Mouse (Mus musculus): ENCODE data around the gene Pcx. TPM values are rescaled to one million over a fixed set of nuclear protein-coding genes. Genes with fewer than 3 reads are reported as not detected.

Gene Pcx
- polyA plus RNA-seq (2012), result 4.9 and 5.5 TPM in 2 replicates

DNA sequence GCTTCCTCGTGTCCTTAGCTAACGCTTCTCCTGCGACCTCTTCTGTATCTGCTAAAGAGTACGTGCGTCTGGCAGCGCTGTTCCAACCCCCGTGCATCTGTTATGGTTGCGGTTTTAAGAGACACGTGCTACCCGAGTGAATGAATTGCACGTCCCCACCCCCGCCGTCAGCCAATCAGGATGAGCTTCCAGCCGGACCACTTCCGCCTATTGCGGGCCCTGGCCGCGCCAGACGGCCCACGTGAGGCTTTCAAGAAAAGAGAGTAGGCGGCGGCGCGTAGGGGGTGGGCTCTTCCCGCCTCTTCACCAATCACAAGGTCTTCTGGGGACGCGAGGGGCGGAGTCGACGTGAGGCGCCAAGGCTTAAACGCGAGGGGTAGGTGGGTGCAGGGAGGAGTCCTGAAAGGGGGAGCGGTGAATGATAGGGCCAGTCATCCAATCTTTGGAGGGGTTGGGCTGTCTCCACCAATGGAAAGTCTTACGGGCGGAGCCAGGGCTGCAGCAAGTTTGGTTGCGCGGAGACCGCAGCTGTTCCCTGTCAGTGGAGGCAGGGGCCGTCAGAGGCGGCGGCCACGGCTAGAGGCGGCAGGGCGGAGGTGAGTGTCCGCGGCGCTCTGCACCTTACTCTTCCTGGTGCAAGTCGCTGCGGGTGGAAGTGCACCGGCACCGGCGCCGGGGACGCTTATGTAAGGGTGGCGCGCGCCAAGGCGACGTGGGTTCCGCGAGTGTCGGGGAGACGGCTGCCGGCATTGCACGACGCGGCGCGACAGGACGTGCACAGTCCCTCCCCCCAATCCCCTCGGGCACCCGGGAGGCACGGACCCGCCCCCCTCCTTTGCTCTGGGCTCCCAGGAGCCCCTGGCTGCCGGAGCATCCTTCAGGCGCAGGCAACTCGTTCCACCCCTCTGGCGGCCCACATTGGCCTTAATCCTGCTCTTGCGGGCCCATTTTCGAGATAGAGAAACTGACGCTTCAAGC is at the start of gene Pcx:
Gene Pcx (plus strand): TSS at position 487 of the 978 bp plus-strand sequence.

DNA sequence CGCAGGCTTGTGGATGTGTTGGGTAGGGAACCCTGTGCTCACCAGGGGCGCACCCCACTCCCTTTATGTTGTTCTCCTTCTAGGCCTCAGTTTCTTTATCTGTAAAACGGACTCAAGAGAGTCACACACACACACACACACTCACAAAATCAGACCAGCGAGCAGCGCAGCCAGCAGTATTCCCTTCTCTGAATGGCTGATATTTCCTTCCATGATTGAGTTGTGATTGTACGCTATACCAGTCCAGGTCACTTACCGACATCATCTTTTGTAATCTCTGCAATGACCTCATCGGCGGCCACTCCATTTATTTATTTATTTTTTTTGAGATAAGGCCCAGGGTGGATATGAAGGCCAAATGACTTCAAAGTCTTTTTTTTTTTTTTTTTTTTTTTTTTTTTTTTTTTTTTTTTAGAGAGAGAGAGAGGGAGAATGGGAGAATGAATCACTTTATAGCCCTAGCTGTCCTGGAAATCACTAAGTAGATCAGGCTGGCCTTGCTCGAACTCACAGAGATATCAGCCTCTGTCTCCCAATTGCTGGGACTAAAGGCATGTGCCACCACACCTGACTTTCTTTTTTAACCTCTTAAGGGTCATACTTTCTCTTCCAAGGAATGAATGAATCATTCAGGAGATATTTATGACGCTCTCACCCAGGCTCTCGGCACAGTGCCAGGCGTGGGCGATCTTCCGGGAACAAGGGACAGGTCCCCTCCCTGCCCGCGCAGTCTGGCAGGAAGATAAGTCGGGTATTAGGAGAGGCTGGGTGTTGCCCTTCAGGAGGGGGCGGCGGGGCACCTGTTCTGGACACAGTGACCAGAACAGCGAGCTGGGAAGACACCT is 32.7 kb upstream of the Pcx start, which contains the start of gene Syt12:
Gene Syt12 (minus strand): TSS at position 103 of the 845 bp plus-strand sequence.

DNA sequence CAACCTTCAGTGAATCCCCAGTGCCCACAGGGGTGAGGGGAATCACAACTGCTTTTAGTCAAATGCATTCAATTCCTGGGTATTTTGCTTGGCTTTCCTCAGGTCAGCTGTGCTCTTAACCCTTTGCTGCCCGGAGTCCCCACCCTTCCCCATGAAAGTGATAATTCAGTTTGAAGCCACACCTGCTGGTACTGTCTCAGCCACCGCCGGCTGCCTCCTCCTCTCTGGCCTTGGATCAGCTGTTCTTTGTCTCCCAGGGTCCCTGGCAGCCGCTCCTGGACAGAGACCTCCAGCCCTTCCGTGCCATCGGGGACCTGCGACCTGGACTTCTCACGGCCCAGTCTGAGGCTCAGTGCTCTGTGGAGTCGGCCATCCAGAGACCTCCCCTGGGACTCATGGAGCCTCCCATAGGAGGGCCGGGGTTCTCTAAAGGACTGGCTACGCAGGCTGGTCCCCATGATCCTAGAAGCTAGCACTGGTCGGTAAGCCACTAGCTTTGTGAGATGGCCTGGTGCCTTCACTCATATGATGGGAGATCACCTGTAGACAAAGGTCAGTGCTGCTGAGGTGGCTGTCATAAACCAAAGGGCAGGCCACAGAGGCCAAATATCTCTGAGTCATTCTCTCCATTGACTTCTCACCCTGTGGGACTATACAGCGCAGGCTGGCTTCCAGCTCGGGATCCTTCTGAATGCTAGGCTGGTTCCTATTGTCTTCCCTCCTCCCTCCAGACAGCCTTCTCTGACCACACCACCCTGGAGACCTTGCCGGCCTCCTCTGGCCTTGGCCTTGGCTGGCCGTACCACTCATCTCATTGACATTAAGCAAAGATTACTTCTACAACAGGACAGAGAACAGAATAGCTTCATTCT is 12.0 kb upstream of the Pcx start, which contains the start of gene 2010003K11Rik:
Gene 2010003K11Rik (minus strand): TSS at position 522 of the 872 bp plus-strand sequence.

DNA sequence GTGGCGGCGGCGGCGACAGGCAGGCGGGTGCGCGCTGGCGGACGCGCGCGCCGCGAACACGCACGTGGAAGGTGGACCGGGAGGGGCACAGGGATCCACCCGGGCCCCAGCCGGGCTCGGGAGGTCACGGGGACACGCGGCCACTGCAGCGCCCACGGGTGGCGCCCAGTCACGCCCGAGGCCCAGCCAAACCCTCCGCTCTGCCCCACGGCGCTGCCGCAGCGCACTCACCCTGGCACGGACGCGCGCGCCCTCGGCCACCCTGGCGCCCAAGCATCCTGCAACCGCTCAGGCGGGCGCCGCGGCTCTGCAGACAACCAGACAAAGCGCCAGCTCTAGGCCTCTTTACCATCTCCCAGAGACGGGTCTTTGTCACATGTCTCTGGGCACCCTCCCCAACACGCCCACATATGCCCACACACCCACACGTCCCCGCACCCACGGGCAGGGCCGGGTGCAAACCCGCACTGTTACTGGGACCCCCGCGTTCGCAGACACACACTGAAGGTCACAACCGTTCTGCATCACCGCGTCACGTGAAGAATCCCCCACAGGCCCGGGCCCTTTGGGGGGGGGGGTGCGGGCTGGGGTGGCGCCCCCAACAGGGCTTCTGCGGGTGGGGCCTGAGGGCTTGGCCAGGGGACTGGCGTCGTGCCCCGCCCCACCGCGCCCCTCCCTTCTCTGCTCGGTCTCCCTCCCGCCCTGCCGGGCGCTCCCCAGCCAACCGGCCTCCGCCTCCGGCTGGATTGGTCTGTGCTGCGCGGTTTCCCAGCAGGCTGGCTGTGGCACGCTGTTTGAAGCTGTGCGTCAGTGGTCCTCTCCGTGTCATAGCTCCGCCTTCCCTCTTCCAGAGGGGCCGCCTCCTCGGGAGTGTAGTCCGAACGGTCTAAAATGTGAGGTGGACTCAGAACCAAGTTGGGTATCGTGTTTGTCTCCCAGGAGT is 105.2 kb downstream of the Pcx start, which contains the start of gene Lrfn4:
Gene Lrfn4 (minus strand): TSS at position 517 of the 943 bp plus-strand sequence.

DNA sequence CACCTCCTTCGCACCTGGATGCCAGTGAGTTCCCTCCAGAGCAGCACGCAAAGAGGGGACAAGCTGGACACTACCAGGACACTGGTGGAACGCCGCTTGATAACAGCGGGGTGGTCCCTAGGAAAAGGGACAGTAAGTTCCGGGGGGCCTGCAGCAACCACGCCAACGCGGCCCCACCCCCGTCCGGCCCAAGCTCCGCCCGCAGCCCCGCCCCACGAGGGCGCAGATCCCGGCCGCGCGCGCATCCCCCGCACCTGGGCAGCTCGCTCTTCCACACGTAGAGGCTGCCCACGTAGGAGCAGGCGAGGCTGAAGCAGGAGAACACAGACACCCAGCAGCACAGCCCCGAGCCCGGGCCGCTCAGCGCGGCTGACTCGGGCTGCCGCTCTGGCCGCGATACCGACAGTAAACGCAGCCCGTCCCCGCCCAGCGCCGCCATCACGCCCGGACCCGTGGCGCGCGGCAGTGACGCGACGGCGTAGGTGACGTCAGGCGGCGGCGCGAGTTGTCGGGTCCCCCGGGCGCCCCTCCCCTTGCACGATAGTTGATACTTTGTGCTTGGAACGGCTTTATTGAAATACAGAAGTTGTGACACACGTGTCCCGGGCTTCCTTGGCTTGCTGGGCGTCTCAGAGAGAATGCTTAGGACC is 115.0 kb downstream of the Pcx start, which contains the start of gene Rce1:
Gene Rce1 (minus strand): TSS at position 463 of the 650 bp plus-strand sequence.

Other genes with a start within 250 kb of the Pcx start
- 30.3 and 41.9 TPM in 2 replicates for gene Ssh3, start 241.3 kb upstream of the Pcx start, polyA plus RNA-seq (2012)
- gene Ankrd13d, start 227.3 kb upstream of the Pcx start, polyA plus RNA-seq (2012), result 10.8 and 11.6 TPM in 2 replicates
- 941 and 1,009 TPM in 2 replicates for gene Grk2, start 204.2 kb upstream of the Pcx start, polyA plus RNA-seq (2012)
- gene Kdm2a, start 112.2 kb upstream of the Pcx start, polyA plus RNA-seq (2012), result 50.0 and 66.2 TPM in 2 replicates
- gene Rhod, start 71.0 kb upstream of the Pcx start, polyA plus RNA-seq (2012), result 0.15 and 0.37 TPM in 2 replicates
- gene Syt12, start 33.0 kb upstream of the Pcx start, polyA plus RNA-seq (2012), result 0.19 TPM in 1 of 2 replicates, not detected in the other
- not detected in 2 replicates for gene 2010003K11Rik, start 11.9 kb upstream of the Pcx start, polyA plus RNA-seq (2012)
- 19.3 and 29.2 TPM in 2 replicates for gene Lrfn4, start 105.2 kb downstream of the Pcx start, polyA plus RNA-seq (2012)
- 47.6 and 55.8 TPM in 2 replicates for gene Rce1, start 115.2 kb downstream of the Pcx start, polyA plus RNA-seq (2012)
- 0.34 TPM in 1 of 2 replicates, not detected in the other for gene Gm960, start 188.2 kb downstream of the Pcx start, polyA plus RNA-seq (2012)
- 0.02 and 0.06 TPM in 2 replicates for gene Sptbn2, start 200.7 kb downstream of the Pcx start, polyA plus RNA-seq (2012)
- 11.2 and 13.4 TPM in 2 replicates for gene Rbm4b, start 246.0 kb downstream of the Pcx start, polyA plus RNA-seq (2012)